In the genomic region with DNA sequence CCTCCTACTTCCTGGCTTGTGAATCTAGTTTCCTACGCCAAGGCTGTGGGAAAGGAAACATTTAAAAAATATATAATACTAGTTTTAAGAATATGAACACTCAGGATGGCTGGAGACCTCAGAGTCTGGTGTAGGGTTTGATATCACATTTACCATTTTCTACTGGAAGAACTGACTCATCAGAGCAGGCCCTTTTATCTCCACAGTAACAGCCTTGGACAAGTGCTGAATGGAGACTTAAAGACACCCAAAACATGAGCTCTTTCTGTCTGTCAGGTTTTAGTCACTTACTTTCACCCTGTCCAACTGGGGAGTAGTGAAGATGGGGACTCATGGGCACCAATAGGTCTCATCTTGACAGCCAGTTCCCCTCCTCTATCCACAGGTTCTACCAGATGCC, we compare ENCODE assay signal across 14 mouse cellular contexts.
"Had no signal": no experiment of that assay in that cellular context is flagged by ENCODE, and none has a peak within 500 bp of the region (broad histone marks: within the 10 kb centered on the region; RNA-seq: fewer than 3 reads in every experiment).

No protein-coding gene starts in this region.

- H3K36me3 ChIP-seq: midbrain, embryonic 10.5 days; midbrain, embryonic 12.5 days; neural tube, embryonic 12.5 days; stomach, embryonic 15.5 days had no signal

- DNase-seq: lung, adult 18-20 months; lung, embryonic 14.5 days; lung, postnatal 10 days; lung, postnatal 4 days; midbrain, embryonic 14.5 days; right cerebral cortex, postnatal 14 days; thymus, adult 2 months; thymus, postnatal 25 days; thymus, postnatal 4 days had no signal

- H3K4me3 ChIP-seq: midbrain, embryonic 10.5 days; midbrain, embryonic 12.5 days; neural tube, embryonic 12.5 days; stomach, embryonic 15.5 days had no signal

- H3K27ac ChIP-seq: midbrain, embryonic 10.5 days; midbrain, embryonic 12.5 days; neural tube, embryonic 12.5 days; stomach, embryonic 15.5 days; stomach, postnatal 0 days had no signal

- H3K27me3 ChIP-seq: midbrain, embryonic 12.5 days; neural tube, embryonic 12.5 days; stomach, embryonic 15.5 days had no signal

- H3K9ac ChIP-seq: lung, embryonic 14.5 days; midbrain, embryonic 12.5 days; neural tube, embryonic 12.5 days; stomach, embryonic 15.5 days had no signal

- H3K4me2 ChIP-seq: lung, embryonic 14.5 days; midbrain, embryonic 12.5 days; neural tube, embryonic 12.5 days; stomach, embryonic 15.5 days had no signal

- H3K9me3 ChIP-seq: stomach, embryonic 15.5 days had no signal

- H3K4me1 ChIP-seq: midbrain, embryonic 10.5 days; midbrain, embryonic 12.5 days; neural tube, embryonic 12.5 days; stomach, embryonic 15.5 days had no signal
